Mouse (Mus musculus): Measurements from ENCODE around the gene Tnfaip6.

DNA sequence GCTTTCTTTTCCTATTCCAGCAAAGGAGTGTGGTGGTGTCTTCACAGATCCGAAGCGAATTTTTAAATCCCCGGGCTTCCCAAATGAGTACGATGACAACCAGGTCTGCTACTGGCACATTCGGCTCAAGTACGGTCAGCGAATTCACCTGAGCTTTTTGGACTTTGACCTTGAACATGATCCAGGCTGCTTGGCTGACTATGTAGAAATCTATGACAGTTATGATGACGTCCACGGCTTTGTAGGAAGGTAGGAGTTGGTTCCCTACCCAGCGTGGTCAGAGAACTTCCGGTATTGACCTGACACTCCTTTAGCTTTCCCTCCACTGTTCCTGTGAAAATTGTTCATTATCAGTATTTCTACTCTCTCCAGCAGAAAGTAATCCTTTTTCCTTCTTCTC is 13.0 kb downstream of the Tnfaip6 start:
- no peak for TF ChIP-seq POLR2A (IDR thresholded peaks at IDR 0.05; ENCODE audit: insufficient read depth, low read length)
- no peak for TF ChIP-seq CTCF (IDR thresholded peaks at IDR 0.05; ENCODE audit: low read depth, low read length)
- no peak for TF ChIP-seq EP300 (IDR thresholded peaks at IDR 0.05; ENCODE audit: insufficient read depth, low read depth, low read length)

All from ES-Bruce4 (cell line).